Mouse (Mus musculus) E14TG2a.4 (cell line): Measurements from ENCODE around the gene Efna4.

ENCODE experiments used
- CTCF ChIP-seq: conservative IDR thresholded peaks from 2 replicates; pipeline ENCODE4 v1.5.1; 2014; ENCODE audit warnings: low read length
- NANOG ChIP-seq: IDR thresholded peaks from 2 replicates; pipeline ENCODE4 v1.6.1; 2014; ENCODE audit warnings: borderline replicate concordance, low read length, mixed read lengths
- POU5F1 ChIP-seq: IDR thresholded peaks from 2 replicates; pipeline ENCODE4 v1.6.1; 2014; ENCODE audit warnings: low read length, borderline replicate concordance

GRCm38 (mm10) chr3:89299499-89299898 is 38.3 kb downstream of the Efna4 start:
- no peak for TF ChIP-seq CTCF
- no peak for TF ChIP-seq NANOG
- no peak for TF ChIP-seq POU5F1
